Mouse (Mus musculus) hindbrain, embryonic 10.5 days (tissue): Measurements from ENCODE around the gene B2m. TPM values are rescaled to one million over a fixed set of nuclear protein-coding genes. Genes with fewer than 3 reads are reported as not detected.

Experiments used
- DNase-seq: peaks from one replicate; pipeline ENCODE4 v3.0.0-alpha.2; 2017; ENCODE audit warnings: low spot score
- H3K27ac ChIP-seq: fragments of 300-500 bp; sonication (generic); 2 replicates; pipeline ENCODE4 v1.5.1; 2016; ENCODE audit warnings: mild to moderate bottlenecking, moderate library complexity
- H3K27me3 ChIP-seq: fragments of 300-500 bp; sonication (generic); 2 replicates; pipeline ENCODE4 v1.6.1; 2016; ENCODE audit warnings: mild to moderate bottlenecking; ENCODE audit not compliant: poor library complexity, insufficient read depth, severe bottlenecking
- H3K36me3 ChIP-seq: fragments of 300-500 bp; sonication (generic); 2 replicates; pipeline ENCODE4 v1.6.1; 2016; ENCODE audit warnings: mild to moderate bottlenecking, moderate library complexity
- H3K4me1 ChIP-seq: fragments of 300-500 bp; sonication (generic); replicated peaks from 2 replicates; pipeline ENCODE4 v1.6.1; 2016; ENCODE audit warnings: mild to moderate bottlenecking
- H3K4me3 ChIP-seq: fragments of 300-500 bp; sonication (generic); 2 replicates; pipeline ENCODE4 v1.5.1; 2016; ENCODE audit warnings: mild to moderate bottlenecking, moderate library complexity
- H3K9me3 ChIP-seq: fragments of 300-500 bp; sonication (generic); 2 replicates; pipeline ENCODE4 v1.6.1; 2016; ENCODE audit warnings: mild to moderate bottlenecking, moderate library complexity
- WGBS: fragments of 180-500 bp; shearing (Covaris S2); methylation state at CpG from one replicate; pipeline ENCODE4 v1.1.7; 2016; 5-methylcytosine and 5-hydroxymethylcytosine counted together
- polyA plus RNA-seq: library from polyadenylated mRNA; unstranded; fragments of >200 nt; fragmentation: Nextera tagmentation; extraction: Ambion mirVana; gene quantifications from 2 replicates; pipeline ENCODE4 v1.2.1, GENCODE M21; 2016

Gene B2m
- polyA plus RNA-seq, 1 experiment from 2014 or later, result 117 TPM

GRCm38 (mm10) chr2:122180051-122180822 is 32.8 kb downstream of the B2m start:
- Histone ChIP-seq H3K4me1 (no peaks in the 10 kb centered on the region), H3K27ac (no peak overlapping the region), H3K9me3 (no peaks in the 10 kb centered on the region), H3K4me3 (no peak overlapping the region), H3K27me3 (no peaks in the 10 kb centered on the region), H3K36me3 (no peaks in the 10 kb centered on the region)
- DNase-seq, result no peak
- 81% methylated on average over 8 of the region's 8 CpGs for WGBS

GRCm38 (mm10) chr2:122185086-122185485 is 37.6 kb downstream of the B2m start:
- Histone ChIP-seq H3K9me3 (no peaks in the 10 kb centered on the region), H3K4me1 (no peaks in the 10 kb centered on the region), H3K27me3 (no peaks in the 10 kb centered on the region), H3K36me3 (no peaks in the 10 kb centered on the region), H3K27ac (no peak overlapping the region), H3K4me3 (no peak overlapping the region)
- 89% methylated on average over 4 of the region's 4 CpGs for WGBS
- DNase-seq, result no peak

- 81% methylated on average over 17 of the region's 17 CpGs for WGBS
- H3K27me3 ChIP-seq, result no peaks in the 10 kb centered on the region
- no peak within 1 kb of the TSS for H3K27ac ChIP-seq
- no peak for DNase-seq
- H3K4me3 ChIP-seq, result no peak within 1 kb of the TSS
- no peaks in the 10 kb centered on the region for H3K36me3 ChIP-seq
- no peaks in the 10 kb centered on the region for H3K9me3 ChIP-seq
- H3K4me1 ChIP-seq, result no peaks in the 10 kb centered on the region
Observed at GRCm38 (mm10) chr2:122186106-122186505, 38.6 kb downstream of the B2m start, which contains the start of the genes Patl2 and Terb2. Patl2 (minus strand) TSS chr2:122186189. Terb2 (plus strand) TSS chr2:122186272.

GRCm38 (mm10) chr2:122186751-122187150 is 39.3 kb downstream of the B2m start:
- H3K36me3 ChIP-seq, result no peaks in the 10 kb centered on the region
- H3K4me1 ChIP-seq, result no peaks in the 10 kb centered on the region
- no peak overlapping the region for H3K4me3 ChIP-seq
- H3K9me3 ChIP-seq, result no peaks in the 10 kb centered on the region
- no peak overlapping the region for H3K27ac ChIP-seq
- WGBS, result 86% methylated on average over 3 of the region's 3 CpGs
- H3K27me3 ChIP-seq, result no peaks in the 10 kb centered on the region
- DNase-seq, result no peak

DNA sequence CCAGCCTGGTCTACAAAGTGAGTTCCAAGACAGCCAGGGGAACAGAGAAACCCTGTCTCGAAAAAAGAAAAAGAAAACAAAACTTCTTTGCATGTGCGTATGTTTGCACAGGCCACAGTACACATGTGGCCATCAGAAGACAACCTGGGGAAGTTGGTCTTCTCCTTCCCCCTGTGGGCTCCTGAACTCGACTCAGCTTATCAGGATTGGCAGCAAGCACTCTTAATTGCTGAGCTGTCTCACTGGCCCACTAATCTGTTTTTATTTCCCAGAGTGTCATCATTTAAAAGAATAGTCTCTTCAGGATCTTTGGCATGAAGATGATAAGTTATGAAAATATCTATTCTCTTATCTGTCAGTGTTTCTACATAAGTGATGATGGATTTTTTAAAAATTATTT is 44.4 kb downstream of the B2m start:
- 77% methylated on average over 3 of the region's 3 CpGs for WGBS

DNA sequence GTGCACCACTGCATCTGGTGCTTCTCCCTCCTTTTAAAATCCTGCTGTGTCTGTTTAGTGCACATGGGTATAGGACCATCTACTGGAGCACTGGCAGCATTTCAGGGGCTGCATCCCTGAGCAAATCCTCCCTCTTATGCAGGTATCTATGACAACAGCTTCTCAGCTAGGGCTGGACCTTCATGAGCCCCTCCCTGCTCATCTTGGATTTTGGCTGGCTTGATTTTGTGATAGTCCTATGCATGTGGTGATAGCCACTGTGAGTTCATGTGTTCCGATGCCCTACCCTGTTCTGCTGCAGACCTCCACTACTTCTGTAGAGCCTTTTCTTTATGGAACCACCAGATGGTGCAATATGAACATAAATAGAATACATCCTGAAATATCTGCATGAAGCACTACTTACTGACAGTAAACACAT is 47.0 kb downstream of the B2m start:
- Histone ChIP-seq H3K36me3 (no peaks in the 10 kb centered on the region), H3K27me3 (no peaks in the 10 kb centered on the region), H3K4me3 (no peak overlapping the region), H3K4me1 (no peaks in the 10 kb centered on the region), H3K9me3 (no peaks in the 10 kb centered on the region), H3K27ac (no peak overlapping the region)
- DNase-seq, result no peak
- WGBS, result 66% methylated on average over 1 of the region's 1 CpGs

More for the DNA sequence above, 44.4 kb downstream of the B2m start:
- no peak for DNase-seq
- no peaks in the 10 kb centered on the region for H3K36me3 ChIP-seq
- no peaks in the 10 kb centered on the region for H3K27me3 ChIP-seq
- no peaks in the 10 kb centered on the region for H3K4me1 ChIP-seq
- H3K27ac ChIP-seq, result no peak overlapping the region
- no peak overlapping the region for H3K4me3 ChIP-seq
- no peaks in the 10 kb centered on the region for H3K9me3 ChIP-seq

- Histone ChIP-seq H3K27ac (no peak overlapping the region), H3K9me3 (no peaks in the 10 kb centered on the region), H3K36me3 (no peaks in the 10 kb centered on the region), H3K27me3 (no peaks in the 10 kb centered on the region), H3K4me1 (no peaks in the 10 kb centered on the region; the same call in 1 of the 2 replicates), H3K4me3 (no peak overlapping the region)
- no peak for DNase-seq
- 82% methylated on average over 1 of the region's 1 CpGs for WGBS
Observed at GRCm38 (mm10) chr2:122201501-122201900, 54.0 kb downstream of the B2m start.

Other genes starting within 250 kb of the B2m start
- gene Ctdspl2, start 191.7 kb upstream of the B2m start, polyA plus RNA-seq, result 41.9 and 53.4 TPM in 2 replicates
- gene Mageb3, start 191.6 kb upstream of the B2m start, polyA plus RNA-seq, result 0.35 and 0.46 TPM in 2 replicates
- gene Eif3j1, start 119.1 kb upstream of the B2m start, polyA plus RNA-seq, result 9.8 and 12.3 TPM in 2 replicates
- 11.2 and 11.5 TPM in 2 replicates for gene Spg11, start 29.3 kb upstream of the B2m start, polyA plus RNA-seq
- gene Trim69, start 13.0 kb downstream of the B2m start, polyA plus RNA-seq, result 0.09 TPM in 1 of 2 replicates, not detected in the other
- gene Patl2, start 38.5 kb downstream of the B2m start, polyA plus RNA-seq, result not detected in 2 replicates
- gene Terb2, start 38.6 kb downstream of the B2m start, polyA plus RNA-seq, result not detected in 2 replicates
- gene Sord, start 87.1 kb downstream of the B2m start, polyA plus RNA-seq, result 28.2 and 38.3 TPM in 2 replicates
- not detected in 2 replicates for gene Duox2, start 150.8 kb downstream of the B2m start, polyA plus RNA-seq
- not detected in 2 replicates for gene Duoxa2, start 151.2 kb downstream of the B2m start, polyA plus RNA-seq
- not detected in 2 replicates for gene Duoxa1, start 166.0 kb downstream of the B2m start, polyA plus RNA-seq
- 0.04 TPM in 1 of 2 replicates, not detected in the other for gene Duox1, start 168.0 kb downstream of the B2m start, polyA plus RNA-seq
- 8.8 and 9.6 TPM in 2 replicates for gene Shf, start 221.5 kb downstream of the B2m start, polyA plus RNA-seq